Mouse (Mus musculus) lung, embryonic 16.5 days (tissue): ENCODE measurements at regions not wholly inside any gene's neighbourhood (a gene's known extent, or its start where the extent isn't known, plus 50 kb on each side); places are given as distances from the start of the nearest gene placed in this dataset.

Experiments used
- ATAC-seq: fragments of 200-750 bp; cut with Nextera tagmentation; 2 replicates; pipeline ENCODE4 v1.8.0; 2017; ENCODE audit warnings: low read depth, mild to moderate bottlenecking, moderate library complexity
- H3K27ac ChIP-seq: fragments of 300-500 bp; sonication (generic); 2 replicates; pipeline ENCODE4 v1.5.1; 2014; ENCODE audit warnings: mild to moderate bottlenecking, control low read depth, low read length
- H3K27me3 ChIP-seq: fragments of 300-500 bp; sonication (generic); 2 replicates; pipeline ENCODE4 v1.6.1; 2014; ENCODE audit warnings: low read depth, low read length, mixed read lengths; ENCODE audit not compliant: control insufficient read depth, insufficient read depth
- H3K36me3 ChIP-seq: fragments of 300-500 bp; sonication (generic); 2 replicates; pipeline ENCODE4 v1.6.1; 2014; ENCODE audit warnings: low read length; ENCODE audit not compliant: control insufficient read depth, insufficient read depth
- H3K4me1 ChIP-seq: fragments of 300-500 bp; sonication (generic); replicated peaks from 2 replicates; pipeline ENCODE4 v1.6.1; 2014; ENCODE audit warnings: low read length, mixed read lengths; ENCODE audit not compliant: control insufficient read depth, insufficient read depth
- H3K4me2 ChIP-seq: fragments of 300-500 bp; sonication (generic); 2 replicates; pipeline ENCODE4 v1.6.1; 2014; ENCODE audit warnings: low read depth, low read length, control low read depth
- H3K4me3 ChIP-seq: fragments of 300-500 bp; sonication (generic); 2 replicates; pipeline ENCODE4 v1.5.1; 2014; ENCODE audit warnings: mild to moderate bottlenecking, low read length, control low read depth
- H3K9ac ChIP-seq: fragments of 300-500 bp; sonication (generic); 2 replicates; pipeline ENCODE4 v1.6.1; 2014; ENCODE audit warnings: low read length, control low read depth
- H3K9me3 ChIP-seq: fragments of 300-500 bp; sonication (generic); 2 replicates; pipeline ENCODE4 v1.6.1; 2016; ENCODE audit warnings: low read length; ENCODE audit not compliant: control insufficient read depth
- WGBS: fragments of 180-500 bp; shearing (Covaris S2); extraction: QIAGEN DNeasy Blood & Tissue Kit; methylation state at CpG from one replicate; pipeline ENCODE4 v1.1.7; 2014; 5-methylcytosine and 5-hydroxymethylcytosine counted together

GRCm38 (mm10) chr12:25795092-25795491, 620.0 kb downstream of the Rnf144a start:
- Histone ChIP-seq H3K27ac (no peak overlapping the region), H3K4me2 (no peak overlapping the region), H3K9ac (no peak overlapping the region), H3K9me3 (no peaks in the 10 kb centered on the region), H3K36me3 (no peaks in the 10 kb centered on the region), H3K4me1 (peaks cover 4% of the 10 kb centered on the region; the same call in 1 of the 2 replicates), H3K27me3 (no peaks in the 10 kb centered on the region), H3K4me3 (no peak overlapping the region)
- ATAC-seq, result peak; percentile 79
- WGBS, result 22% methylated on average over 2 of the region's 2 CpGs

- Histone ChIP-seq H3K27me3 (no peaks in the 10 kb centered on the region), H3K27ac (peak overlapping the region; percentile 53; the same call in 1 of the 2 replicates), H3K36me3 (no peaks in the 10 kb centered on the region), H3K4me3 (no peak overlapping the region), H3K9ac (no peak overlapping the region), H3K4me2 (no peak overlapping the region), H3K9me3 (no peaks in the 10 kb centered on the region), H3K4me1 (peaks cover 4% of the 10 kb centered on the region; the same call in 1 of the 2 replicates)
- peak; percentile 73 for ATAC-seq
- 13% methylated on average over 2 of the region's 2 CpGs for WGBS
Observed at GRCm38 (mm10) chr12:25794571-25794970, 620.5 kb downstream of the Rnf144a start.

- no peak overlapping the region for H3K4me3 ChIP-seq
- no peak overlapping the region for H3K27ac ChIP-seq
- 84% methylated on average over 2 of the region's 2 CpGs for WGBS
- no peak for ATAC-seq
- H3K36me3 ChIP-seq, result no peaks in the 10 kb centered on the region
- no peak overlapping the region for H3K4me2 ChIP-seq
- no peaks in the 10 kb centered on the region for H3K9me3 ChIP-seq
- H3K27me3 ChIP-seq, result no peaks in the 10 kb centered on the region
- peaks cover 4% of the 10 kb centered on the region; the same call in 1 of the 2 replicates for H3K4me1 ChIP-seq
- H3K9ac ChIP-seq, result no peak overlapping the region
Observed at GRCm38 (mm10) chr12:25792571-25793075, 622.4 kb downstream of the Rnf144a start.

- H3K27ac ChIP-seq, result 0 out of 2 replicates have a peak overlapping the region, but pooled peaks have one; percentile 20
Observed at GRCm38 (mm10) chr12:25790956-25791355, 624.1 kb downstream of the Rnf144a start.

GRCm38 (mm10) chr12:25785646-25786606, 629.1 kb downstream of the Rnf144a start:
- Histone ChIP-seq H3K4me2 (no peak overlapping the region; the same call in 1 of the 2 replicates), H3K4me1 (peaks cover 13% of the 10 kb centered on the region), H3K9ac (no peak overlapping the region), H3K9me3 (no peaks in the 10 kb centered on the region), H3K27ac (no peak overlapping the region), H3K4me3 (no peak overlapping the region), H3K36me3 (no peaks in the 10 kb centered on the region), H3K27me3 (no peaks in the 10 kb centered on the region)
- 51% methylated on average over 18 of the region's 18 CpGs for WGBS
- peak; percentile 67; the same call in 1 of the 2 replicates for ATAC-seq

More at GRCm38 (mm10) chr12:25790956-25791355, 624.1 kb downstream of the Rnf144a start:
- Histone ChIP-seq H3K4me1 (peaks cover 9% of the 10 kb centered on the region), H3K4me3 (no peak overlapping the region), H3K27me3 (no peaks in the 10 kb centered on the region), H3K36me3 (no peaks in the 10 kb centered on the region), H3K4me2 (no peak overlapping the region), H3K9ac (no peak overlapping the region), H3K9me3 (no peaks in the 10 kb centered on the region)
- whole genome bisulfite sequencing, result 65% methylated on average over 4 of the region's 4 CpGs
- ATAC-seq, result peak; percentile 74

GRCm38 (mm10) chr12:25784401-25784800, 630.7 kb downstream of the Rnf144a start:
- H3K36me3 ChIP-seq, result no peaks in the 10 kb centered on the region
- WGBS, result 79% methylated on average over 3 of the region's 3 CpGs
- no peak overlapping the region for H3K9ac ChIP-seq
- H3K27ac ChIP-seq, result no peak overlapping the region
- H3K27me3 ChIP-seq, result no peaks in the 10 kb centered on the region
- peaks cover 13% of the 10 kb centered on the region for H3K4me1 ChIP-seq
- ATAC-seq, result no peak
- H3K9me3 ChIP-seq, result no peaks in the 10 kb centered on the region
- H3K4me3 ChIP-seq, result no peak overlapping the region
- H3K4me2 ChIP-seq, result no peak overlapping the region

- no peaks in the 10 kb centered on the region for H3K27me3 ChIP-seq
- no peak overlapping the region for H3K9ac ChIP-seq
- H3K36me3 ChIP-seq, result no peaks in the 10 kb centered on the region
- peaks cover 13% of the 10 kb centered on the region for H3K4me1 ChIP-seq
- H3K9me3 ChIP-seq, result no peaks in the 10 kb centered on the region
- H3K4me3 ChIP-seq, result no peak overlapping the region
- WGBS, result 42% methylated on average over 10 of the region's 10 CpGs
- H3K27ac ChIP-seq, result no peak overlapping the region
- peak; percentile 23; the same call in 1 of the 2 replicates for ATAC-seq
- no peak overlapping the region for H3K4me2 ChIP-seq
Observed at GRCm38 (mm10) chr12:25782972-25783717, 631.9 kb downstream of the Rnf144a start.

- H3K27me3 ChIP-seq, result no peaks in the 10 kb centered on the region
- H3K27ac ChIP-seq, result no peak overlapping the region
- no peak for ATAC-seq
- H3K9ac ChIP-seq, result no peak overlapping the region
- H3K4me1 ChIP-seq, result 0 out of 2 replicates have a peak, but pooled peaks cover 2% of the 10 kb centered on the region
- no peaks in the 10 kb centered on the region for H3K9me3 ChIP-seq
- no peak overlapping the region for H3K4me2 ChIP-seq
- H3K4me3 ChIP-seq, result no peak overlapping the region
- 79% methylated on average over 3 of the region's 3 CpGs for WGBS
- no peaks in the 10 kb centered on the region for H3K36me3 ChIP-seq
Observed at GRCm38 (mm10) chr12:25771856-25772255, 643.2 kb downstream of the Rnf144a start.

- H3K9ac ChIP-seq, result no peak overlapping the region
- H3K9me3 ChIP-seq, result no peaks in the 10 kb centered on the region
- H3K27me3 ChIP-seq, result no peaks in the 10 kb centered on the region
- H3K27ac ChIP-seq, result no peak overlapping the region
- H3K4me2 ChIP-seq, result no peak overlapping the region
- no peak overlapping the region for H3K4me3 ChIP-seq
- H3K4me1 ChIP-seq, result 0 out of 2 replicates have a peak, but pooled peaks cover 2% of the 10 kb centered on the region
- no peaks in the 10 kb centered on the region for H3K36me3 ChIP-seq
- WGBS, result 25% methylated on average over 5 of the region's 5 CpGs
- no peak for ATAC-seq
Observed at GRCm38 (mm10) chr12:25768644-25769043, 646.4 kb downstream of the Rnf144a start.
